Comparison of ENCODE assay signal across 9 mouse cellular contexts in genomic region chr2:125263056-125263455, GRCm38 (mm10). TPM values are rescaled to one million over a fixed set of nuclear protein-coding genes. Genes with fewer than 3 reads are reported as not detected.
A peak's percentile ranks its signal among the peaks of the same experiment; 100 is the strongest.
DNase-seq lines count a peak whose midpoint lies in the region; ATAC-seq lines count a peak whose summit lies in the region.
"Had no signal": no experiment of that assay in that cellular context is flagged by ENCODE, and none has a peak within 500 bp of the region (broad histone marks: within the 10 kb centered on the region; RNA-seq: fewer than 3 reads in every experiment).

No protein-coding gene starts in this region.

- 0 out of 2 replicates have a peak, but pooled peaks cover 4% of the 10 kb centered on the region for H3K4me1 ChIP-seq in forebrain, embryonic 13.5 days
- H3K4me1 ChIP-seq in forebrain, embryonic 12.5 days: 0 out of 2 replicates have a peak, but pooled peaks cover 3% of the 10 kb centered on the region
- H3K4me1 ChIP-seq in midbrain, embryonic 14.5 days (ENCODE audit: control insufficient read depth, insufficient read depth, low read length): no peaks in the 10 kb centered on the region
- H3K4me1 ChIP-seq in midbrain, embryonic 11.5 days (ENCODE audit: control insufficient read depth, insufficient read depth, low read length): no peaks in the 10 kb centered on the region

- no peak overlapping the region for H3K4me2 ChIP-seq in forebrain, embryonic 13.5 days
- no peak overlapping the region for H3K4me2 ChIP-seq in forebrain, embryonic 12.5 days
- H3K4me2 ChIP-seq in midbrain, embryonic 14.5 days (ENCODE audit: low read length): no peak overlapping the region
- H3K4me2 ChIP-seq in midbrain, embryonic 11.5 days: no peak overlapping the region

- 27% methylated on average over 5 of the region's 5 CpGs for WGBS in forebrain, embryonic 13.5 days
- WGBS in forebrain, embryonic 12.5 days: 26% methylated on average over 5 of the region's 5 CpGs
- WGBS in midbrain, embryonic 14.5 days: 26% methylated on average over 5 of the region's 5 CpGs
- WGBS in midbrain, embryonic 11.5 days: 23% methylated on average over 5 of the region's 5 CpGs

- H3K36me3 ChIP-seq in forebrain, embryonic 13.5 days (ENCODE audit: poor library complexity, severe bottlenecking): peaks cover 8% of the 10 kb centered on the region
- peaks cover 11% of the 10 kb centered on the region for H3K36me3 ChIP-seq in forebrain, embryonic 12.5 days (replicated peaks)
- H3K36me3 ChIP-seq in midbrain, embryonic 14.5 days (ENCODE audit: control insufficient read depth, insufficient read depth, low read length): peaks cover 3% of the 10 kb centered on the region; the same call in 1 of the 2 replicates
- no peaks in the 10 kb centered on the region; the same call in 1 of the 2 replicates for H3K36me3 ChIP-seq in midbrain, embryonic 11.5 days (ENCODE audit: control insufficient read depth, insufficient read depth, low read length)

- no peak overlapping the region for H3K27ac ChIP-seq in forebrain, embryonic 13.5 days
- no peak overlapping the region for H3K27ac ChIP-seq in forebrain, embryonic 12.5 days
- no peak overlapping the region for H3K27ac ChIP-seq in midbrain, embryonic 14.5 days (replicated peaks; ENCODE audit: low read depth, low read length)
- H3K27ac ChIP-seq in midbrain, embryonic 11.5 days (ENCODE audit: low read depth, low read length): no peak overlapping the region

- peak; percentile 56; the same call in 1 of the 2 replicates for ATAC-seq in forebrain, embryonic 13.5 days
- no peak for ATAC-seq in forebrain, embryonic 12.5 days (ENCODE audit: low FRiP score)
- 0 out of 2 replicates have a peak, but pooled peaks have one; percentile 58 for ATAC-seq in midbrain, embryonic 14.5 days (ENCODE audit: low FRiP score, low TSS enrichment)
- ATAC-seq in midbrain, embryonic 11.5 days (ENCODE audit: low FRiP score): no peak

- no peak overlapping the region for H3K9ac ChIP-seq in forebrain, embryonic 13.5 days
- no peak overlapping the region for H3K9ac ChIP-seq in forebrain, embryonic 12.5 days
- no peak overlapping the region for H3K9ac ChIP-seq in midbrain, embryonic 14.5 days (replicated peaks; ENCODE audit: low read length)
- H3K9ac ChIP-seq in midbrain, embryonic 11.5 days (ENCODE audit: low read length): no peak overlapping the region

- intact Hi-C loops in heart, postnatal 10 days (cut with DNase I): loop anchor here (5.0 kb wide), 1 partner anchor 469 kb away; no protein-coding TSS in a partner anchor

- H3K27me3 ChIP-seq in forebrain, embryonic 13.5 days: no peaks in the 10 kb centered on the region
- H3K27me3 ChIP-seq in forebrain, embryonic 12.5 days: no peaks in the 10 kb centered on the region
- H3K27me3 ChIP-seq in midbrain, embryonic 14.5 days (ENCODE audit: control insufficient read depth, insufficient read depth, low read length): no peaks in the 10 kb centered on the region
- H3K27me3 ChIP-seq in midbrain, embryonic 11.5 days (ENCODE audit: control insufficient read depth, insufficient read depth, low read length): no peaks in the 10 kb centered on the region

- H3K9me3 ChIP-seq in forebrain, embryonic 13.5 days (replicated peaks): no peaks in the 10 kb centered on the region
- no peaks in the 10 kb centered on the region for H3K9me3 ChIP-seq in forebrain, embryonic 12.5 days
- H3K9me3 ChIP-seq in midbrain, embryonic 14.5 days (ENCODE audit: control insufficient read depth, low read length): no peaks in the 10 kb centered on the region
- no peaks in the 10 kb centered on the region for H3K9me3 ChIP-seq in midbrain, embryonic 11.5 days (ENCODE audit: control insufficient read depth, low read length)
- H3K9me3 ChIP-seq: G1E had no signal

- no peak overlapping the region for H3K4me3 ChIP-seq in forebrain, embryonic 13.5 days
- H3K4me3 ChIP-seq in forebrain, embryonic 12.5 days (replicated peaks): no peak overlapping the region
- H3K4me3 ChIP-seq in midbrain, embryonic 14.5 days (replicated peaks; ENCODE audit: low read depth, low read length): no peak overlapping the region
- no peak overlapping the region for H3K4me3 ChIP-seq in midbrain, embryonic 11.5 days (ENCODE audit: low read depth, low read length)

- peak; percentile 82 for DNase-seq in midbrain, embryonic 14.5 days
- DNase-seq in midbrain, embryonic 11.5 days (ENCODE audit: low spot score, missing footprints): no peak
- DNase-seq in heart, postnatal 10 days: peak; percentile 36 to 54
- peak; percentile 38 for DNase-seq in mesoderm, embryonic 11.5 days (ENCODE audit: low read depth, low spot score)
- DNase-seq in cerebellum, adult 11-12 months: no peak
- DNase-seq in urinary bladder, postnatal 10 days (ENCODE audit: low spot score): no peak

RNA-seq across cellular contexts. Expression of gene Dut, which starts 16.1 kb away (rescaled TPM):
- polyA plus RNA-seq in forebrain, embryonic 13.5 days (2015; fragmentation: Nextera tagmentation; extraction: Ambion mirVana): 188 and 199 TPM in 2 replicates
- 224 and 225 TPM in 2 replicates for polyA plus RNA-seq in forebrain, embryonic 12.5 days (2016; fragmentation: Nextera tagmentation; extraction: Ambion mirVana)
- polyA plus RNA-seq in midbrain, embryonic 14.5 days (2014; fragmentation: Nextera tagmentation; extraction: Ambion mirVana): 90.4 and 92.4 TPM in 2 replicates
- polyA plus RNA-seq in midbrain, embryonic 11.5 days (2014; fragmentation: Nextera tagmentation; extraction: Ambion mirVana): 215 and 220 TPM in 2 replicates
- 10 to 100 TPM; 38.1 to 42.9 TPM for total RNA-seq in heart, postnatal 10 days (2021)

Comparison
In these comparisons a context has a peak if more than half of its experiments do, and no peak if none do; other contexts are left out.
1. ATAC-seq: peak in forebrain, embryonic 13.5 days (single experiment) and midbrain, embryonic 14.5 days (single experiment); none in forebrain, embryonic 12.5 days (single experiment) and midbrain, embryonic 11.5 days (single experiment).
2. DNase-seq: peak in midbrain, embryonic 14.5 days (single experiment), heart, postnatal 10 days (2 of 2) and mesoderm, embryonic 11.5 days (single experiment); none in midbrain, embryonic 11.5 days (single experiment), cerebellum, adult 11-12 months (single experiment) and urinary bladder, postnatal 10 days (single experiment).